Mouse (Mus musculus) CH12.LX (cell line): Measurements from ENCODE around the gene Zfp260. TPM values are rescaled to one million over a fixed set of nuclear protein-coding genes. Genes with fewer than 3 reads are reported as not detected.

Source experiments
- DNase-seq: peaks from one replicate; pipeline ENCODE4 v3.0.0-alpha.2; 2013; ENCODE audit errors: extremely low read depth
- H3K27ac ChIP-seq: 2 replicates; pipeline ENCODE4 v1.5.1; 2012; ENCODE audit warnings: low read depth, mild to moderate bottlenecking, control low read depth, moderate library complexity; ENCODE audit not compliant: insufficient read depth
- H3K27me3 ChIP-seq: replicated peaks from 2 replicates; pipeline ENCODE3; 2012; ENCODE audit warnings: inconsistent platforms
- H3K36me3 ChIP-seq, 2 experiments: replicated peaks in 1 of 2; 2 replicates each; pipeline versions ENCODE3 to v1.6.1; 2012; ENCODE audit warnings: inconsistent platforms in 1 of 2, low read length in 1 of 2, mild to moderate bottlenecking in 1 of 2, mixed read lengths in 1 of 2, moderate library complexity in 1 of 2; ENCODE audit not compliant: control insufficient read depth in 1 of 2, insufficient read depth in 1 of 2
- H3K4me1 ChIP-seq, 2 experiments: 2 replicates each; pipeline ENCODE4 v1.6.1; 2012; ENCODE audit warnings: inconsistent platforms in 1 of 2, moderate library complexity in 1 of 2; ENCODE audit not compliant: insufficient read depth in 2 of 2, control insufficient read depth in 1 of 2
- H3K4me2 ChIP-seq: 2 replicates; pipeline ENCODE4 v1.6.1; 2012; ENCODE audit warnings: low read depth, mild to moderate bottlenecking, control low read depth; ENCODE audit not compliant: poor library complexity, insufficient read depth, severe bottlenecking
- H3K4me3 ChIP-seq, 3 experiments: fragments of 150-350 bp in 1 of 3; sonication (generic) in 1 of 3; replicated peaks in 1 of 3; 2 replicates each; pipeline versions ENCODE3 to v1.5.1; 2011 to 2012; ENCODE audit warnings: low read depth in 2 of 3, low read length in 2 of 3, mild to moderate bottlenecking in 2 of 3, moderate library complexity in 2 of 3, control low read depth in 1 of 3, improper control_type of control experiment in 1 of 3, inconsistent platforms in 1 of 3, mixed read lengths in 1 of 3; ENCODE audit not compliant: poor library complexity in 1 of 3
- H3K79me2 ChIP-seq: replicated peaks from 2 replicates; pipeline ENCODE4 v1.6.1; 2012; ENCODE audit warnings: mild to moderate bottlenecking, moderate library complexity; ENCODE audit not compliant: control insufficient read depth, poor library complexity, insufficient read depth, severe bottlenecking; ENCODE audit errors: extremely low read depth
- H3K9ac ChIP-seq: 2 replicates; pipeline ENCODE4 v1.6.1; 2012; ENCODE audit warnings: low read depth, mild to moderate bottlenecking, control low read depth, moderate library complexity; ENCODE audit not compliant: insufficient read depth
- H3K9me3 ChIP-seq: replicated peaks from 2 replicates; pipeline ENCODE3; 2012; ENCODE audit warnings: low read length, inconsistent platforms, mixed read lengths
- CHD1 ChIP-seq: IDR thresholded peaks from 2 replicates; pipeline ENCODE4 v1.6.1; 2012; ENCODE audit warnings: low read depth, low read length, improper control_type of control experiment, inconsistent platforms
- CHD2 ChIP-seq: IDR thresholded peaks from 2 replicates; pipeline ENCODE4 v1.6.1; 2011; ENCODE audit warnings: low read length, improper control_type of control experiment
- E2F4 ChIP-seq: IDR thresholded peaks from 2 replicates; pipeline ENCODE4 v1.6.1; 2011; ENCODE audit warnings: low read depth, low read length, improper control_type of control experiment; ENCODE audit not compliant: insufficient replicate concordance
- EP300 ChIP-seq: IDR thresholded peaks from 2 replicates; pipeline ENCODE4 v1.6.1; 2011; ENCODE audit warnings: low read length, improper control_type of control experiment
- HCFC1 ChIP-seq: IDR thresholded peaks from 2 replicates; pipeline ENCODE4 v1.6.1; 2012; ENCODE audit warnings: low read depth, mild to moderate bottlenecking, inconsistent platforms, low read length, improper control_type of control experiment
- JUN ChIP-seq: IDR thresholded peaks from 2 replicates; pipeline ENCODE4 v1.6.1; 2011; ENCODE audit warnings: low read depth, mild to moderate bottlenecking, low read length, improper control_type of control experiment, moderate library complexity; ENCODE audit not compliant: insufficient read depth
- KAT2A ChIP-seq: IDR thresholded peaks from 2 replicates; pipeline ENCODE4 v1.6.1; 2012; ENCODE audit warnings: low read length, improper control_type of control experiment, inconsistent platforms; ENCODE audit not compliant: insufficient replicate concordance
- MAX ChIP-seq: IDR thresholded peaks from 2 replicates; pipeline ENCODE4 v1.6.1; 2011; ENCODE audit warnings: low read length, improper control_type of control experiment
- MAZ ChIP-seq: IDR thresholded peaks from 2 replicates; pipeline ENCODE4 v1.6.1; 2012; ENCODE audit warnings: low read depth, mild to moderate bottlenecking, inconsistent platforms, low read length, improper control_type of control experiment, moderate library complexity
- MEF2A ChIP-seq: IDR thresholded peaks from 2 replicates; pipeline ENCODE4 v1.6.1; 2014; ENCODE audit warnings: low read depth, mild to moderate bottlenecking, inconsistent platforms, low read length, improper control_type of control experiment, borderline replicate concordance
- MYC ChIP-seq: IDR thresholded peaks from 2 replicates; pipeline ENCODE4 v1.6.1; 2011; ENCODE audit warnings: low read depth, mild to moderate bottlenecking, improper control_type of control experiment, low read length
- PAX5 ChIP-seq: IDR thresholded peaks from 2 replicates; pipeline ENCODE4 v1.6.1; 2012; ENCODE audit warnings: low read length, inconsistent platforms, mixed read lengths
- POLR2A ChIP-seq: IDR thresholded peaks from 2 replicates; pipeline ENCODE4 v1.6.1; 2011; ENCODE audit warnings: low read depth, mild to moderate bottlenecking, improper control_type of control experiment, low read length
- POLR2AphosphoS2 ChIP-seq: IDR thresholded peaks from 2 replicates; pipeline ENCODE4 v1.6.1; 2011; ENCODE audit warnings: low read depth, low read length, improper control_type of control experiment
- RAD21 ChIP-seq: IDR thresholded peaks from 2 replicates; pipeline ENCODE4 v1.6.1; 2011; ENCODE audit warnings: low read depth, mild to moderate bottlenecking, low read length, improper control_type of control experiment, moderate library complexity
- RCOR1 ChIP-seq: conservative IDR thresholded peaks from 2 replicates; pipeline ENCODE4 v1.6.1; 2012; ENCODE audit warnings: low read depth, mild to moderate bottlenecking, inconsistent platforms, low read length, improper control_type of control experiment
- SIN3A ChIP-seq: IDR thresholded peaks from 2 replicates; pipeline ENCODE4 v1.6.1; 2012; ENCODE audit warnings: low read length, improper control_type of control experiment, inconsistent platforms
- SMC3 ChIP-seq: IDR thresholded peaks from 2 replicates; pipeline ENCODE4 v1.6.1; 2011; ENCODE audit warnings: low read depth, low read length, improper control_type of control experiment
- TBP ChIP-seq: conservative IDR thresholded peaks from 2 replicates; pipeline ENCODE4 v1.6.1; 2011; ENCODE audit warnings: low read depth, low read length, improper control_type of control experiment
- TCF12 ChIP-seq: IDR thresholded peaks from 2 replicates; pipeline ENCODE4 v1.6.1; 2014; ENCODE audit warnings: low read depth, mild to moderate bottlenecking, inconsistent platforms, low read length, improper control_type of control experiment
- UBTF ChIP-seq: IDR thresholded peaks from 2 replicates; pipeline ENCODE4 v1.6.1; 2012; ENCODE audit warnings: low read depth, mild to moderate bottlenecking, inconsistent platforms, low read length, improper control_type of control experiment, moderate library complexity
- USF1 ChIP-seq: IDR thresholded peaks from 2 replicates; pipeline ENCODE4 v1.6.1; 2014; ENCODE audit warnings: low read depth, mild to moderate bottlenecking, inconsistent platforms, low read length, improper control_type of control experiment
- USF2 ChIP-seq: conservative IDR thresholded peaks from 2 replicates; pipeline ENCODE4 v1.6.1; 2011; ENCODE audit warnings: low read depth, low read length, improper control_type of control experiment
- ZKSCAN1 ChIP-seq: IDR thresholded peaks from 2 replicates; pipeline ENCODE4 v1.6.1; 2012; ENCODE audit warnings: low read depth, inconsistent platforms, low read length, improper control_type of control experiment, borderline replicate concordance
- ZNF384 ChIP-seq: IDR thresholded peaks from 2 replicates; pipeline ENCODE4 v1.6.1; 2012; ENCODE audit warnings: low read depth, low read length, improper control_type of control experiment, inconsistent platforms
- dilution Hi-C: fragments of 300-500 bp; cut with MboI; formaldehyde crosslinking; loops from 2 replicates; pipeline ENCODE4 v1.14.3; 2020; ENCODE audit warnings: low sequenced_read_pairs; ENCODE audit not compliant: extremely low pct_unique_long_range_greater_than_20kb, extremely low pct_ligation_motif_present
- in situ Hi-C: fragments of 300-500 bp; cut with MboI; formaldehyde crosslinking; loops from 3 replicates; pipeline ENCODE4 v1.14.3; 2019; ENCODE audit warnings: low sequenced_read_pairs, low pct_ligation_motif_present, low pct_unique_long_range_greater_than_20kb, mixed read lengths
- polyA plus RNA-seq: library from polyadenylated mRNA; unstranded; fragments of >175 nt; gene quantifications from 2 replicates; pipeline ENCODE4 v1.2.1, GENCODE M21; 2012; ENCODE audit warnings: low read depth; ENCODE audit not compliant: insufficient read length
- total RNA-seq, 2 experiments: library from RNA; depleted of rRNA; stranded (reverse); fragments of 300-350 nt in 1 of 2; fragments of >200 nt in 1 of 2; gene quantifications; 2 replicates each; pipeline ENCODE4 v1.2.3; 2012 to 2014

Zfp260 gene
- total and polyA plus RNA-seq, 3 experiments: 11.1 to 19.6 (median 11.5) TPM

DNA sequence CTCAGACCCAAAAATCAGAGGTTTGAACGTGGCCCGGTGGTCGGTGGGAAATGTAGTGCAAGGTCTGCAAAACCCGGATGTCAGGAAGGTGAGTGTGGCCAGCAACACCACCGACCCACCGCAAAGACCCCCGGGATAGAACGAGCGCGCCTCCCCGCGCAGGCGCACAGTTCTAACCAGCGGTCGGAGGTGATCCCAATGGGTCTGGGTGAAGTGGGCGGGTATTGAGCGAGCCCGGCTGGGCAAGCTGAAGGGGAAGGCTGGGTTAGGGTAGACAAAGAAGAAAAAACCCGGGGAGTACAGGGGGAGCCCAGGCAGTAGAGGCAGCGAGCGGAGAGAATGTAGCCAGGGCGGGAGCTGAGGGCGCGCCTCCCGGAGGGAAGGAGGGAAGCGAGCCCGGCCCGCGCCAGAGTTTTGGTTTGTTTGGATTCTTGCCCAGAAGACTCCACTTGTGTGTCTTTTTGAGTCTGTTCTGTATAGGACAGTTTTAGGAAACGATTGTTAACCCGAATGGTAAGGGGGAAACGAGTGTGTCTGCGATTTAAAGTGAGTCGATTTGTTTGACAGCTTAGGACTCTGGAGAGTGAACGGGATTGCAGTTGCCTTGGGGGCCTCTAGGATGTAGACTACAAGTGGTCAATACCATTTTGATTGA lies 49.1 kb downstream of the Zfp260 start:
- peaks cover 23% of the 10 kb centered on the region for H3K9me3 ChIP-seq
- in situ Hi-C loops: no loop called here
- dilution Hi-C loops: no loop called here
- DNase-seq: no peak
- no peak overlapping the region for H3K9ac ChIP-seq
- no peak overlapping the region for H3K27ac ChIP-seq
- H3K79me2 ChIP-seq: no peaks in the 10 kb centered on the region
- peaks cover 10 to 69% of the 10 kb centered on the region in 2 experiments for H3K36me3 ChIP-seq
- no peaks in the 10 kb centered on the region for H3K4me1 ChIP-seq
- TF ChIP-seq USF1: no peak
- no peak for TF ChIP-seq MEF2A
- no peak for TF ChIP-seq MYC
- no peak for TF ChIP-seq MAZ
- TF ChIP-seq ZNF384: no peak
- TF ChIP-seq TCF12: no peak
- no peak for TF ChIP-seq RAD21
- TF ChIP-seq RCOR1: no peak
- no peak for TF ChIP-seq KAT2A
- no peak for TF ChIP-seq PAX5
- H3K4me3 ChIP-seq: no peak overlapping the region
- H3K27me3 ChIP-seq: no peaks in the 10 kb centered on the region
- H3K4me2 ChIP-seq: no peak overlapping the region

DNA sequence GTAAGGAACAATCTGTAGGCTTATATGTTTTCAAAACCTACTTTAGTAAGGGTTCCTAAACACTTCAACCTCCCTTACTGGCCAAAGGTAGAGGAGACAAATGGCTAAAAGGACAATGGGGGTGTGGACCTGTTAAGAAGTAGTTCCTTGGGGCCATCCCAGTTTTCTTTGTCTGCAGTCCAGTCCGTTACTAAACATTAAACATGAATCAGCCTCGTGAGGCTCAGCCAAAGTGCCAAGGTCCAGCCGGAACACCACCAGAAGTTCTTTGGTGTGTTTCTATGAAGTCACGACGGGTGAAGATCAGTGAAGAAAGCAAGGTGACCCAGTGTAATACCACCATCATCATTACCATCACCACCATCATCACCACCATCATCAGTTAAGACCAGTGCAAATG lies 52.4 kb downstream of the Zfp260 start:
- Histone ChIP-seq H3K9ac (no peak overlapping the region), H3K4me3 (no peak overlapping the region)
- no peak for TF ChIP-seq JUN
- no peak for TF ChIP-seq UBTF
- no peak for TF ChIP-seq E2F4
- TF ChIP-seq POLR2A: no peak
- TF ChIP-seq CHD2: no peak
- TF ChIP-seq MEF2A: no peak
- TF ChIP-seq RAD21: no peak
- no peak for TF ChIP-seq ZNF384
- TF ChIP-seq SIN3A: no peak
- TF ChIP-seq EP300: no peak
- TF ChIP-seq TCF12: no peak
- no peak for TF ChIP-seq CHD1
- no peak for TF ChIP-seq HCFC1
- TF ChIP-seq ZKSCAN1: no peak
- TF ChIP-seq MAX: no peak
- no peak for TF ChIP-seq TBP
- TF ChIP-seq POLR2AphosphoS2: no peak
- TF ChIP-seq USF2: no peak
- no peak for TF ChIP-seq RCOR1
- TF ChIP-seq SMC3: no peak
- TF ChIP-seq, all 38 proteins: peak for 0
- Histone ChIP-seq H3K4me1 (no peaks in the 10 kb centered on the region), H3K27ac (no peak overlapping the region), H3K9me3 (peaks cover 44% of the 10 kb centered on the region), H3K79me2 (no peaks in the 10 kb centered on the region), H3K27me3 (no peaks in the 10 kb centered on the region), H3K4me2 (no peak overlapping the region), H3K36me3 (peaks cover 6 to 62% of the 10 kb centered on the region in 2 experiments)
- DNase-seq: no peak
- in situ Hi-C loops: no loop called here
- dilution Hi-C loops: no loop called here
